Mouse (Mus musculus) lung, postnatal 36 days (tissue): ENCODE results near the gene Gm44805.
A peak's percentile ranks its signal among the peaks of the same experiment; 100 is the strongest.

Source experiments
- DNase-seq: peaks from one replicate; pipeline ENCODE4 v3.0.0; 2022; ENCODE audit warnings: mixed read lengths

Gene Gm44805

DNA sequence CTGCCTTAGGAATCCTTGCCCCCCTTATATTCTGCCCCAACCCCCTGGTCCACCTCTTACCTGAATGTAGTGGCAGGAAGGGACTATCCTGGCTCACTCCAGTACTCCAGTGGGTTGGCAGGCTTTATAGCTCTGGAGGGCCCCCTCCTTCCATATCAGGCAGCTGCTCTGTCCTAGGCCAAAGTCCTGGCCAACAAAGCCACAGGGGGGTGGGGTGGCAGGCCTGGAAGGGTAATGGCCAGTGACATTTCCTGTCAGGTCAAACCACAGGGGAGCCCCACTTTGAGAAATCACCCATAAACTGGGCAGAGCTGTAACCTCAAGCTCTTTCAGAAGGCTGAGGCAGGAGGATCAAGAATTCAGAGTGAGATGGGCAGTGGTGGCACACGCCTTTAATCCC lies 4.6 kb downstream of the Gm44805 start:
- DNase-seq, result no peak

DNA sequence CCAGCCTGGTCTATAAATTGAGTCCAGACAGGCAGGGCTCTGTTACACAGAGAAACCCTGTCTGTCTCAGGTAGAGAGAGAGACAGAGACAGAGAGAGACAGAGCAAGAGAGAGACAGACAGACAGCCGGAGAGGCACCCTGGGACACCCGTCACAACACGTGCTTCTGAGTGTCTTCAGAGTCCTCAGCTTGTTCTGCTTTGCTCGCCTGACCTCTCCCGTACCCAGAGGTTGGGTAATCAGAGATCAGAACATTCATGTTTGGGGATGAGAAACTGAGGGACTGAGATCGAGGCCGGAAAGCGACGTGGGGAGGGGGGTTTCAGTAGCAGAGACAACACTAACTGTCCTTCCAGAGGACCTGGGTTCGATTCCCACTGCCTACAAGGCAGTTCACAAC lies 5.4 kb downstream of the Gm44805 start:
- DNase-seq, result no peak

DNA sequence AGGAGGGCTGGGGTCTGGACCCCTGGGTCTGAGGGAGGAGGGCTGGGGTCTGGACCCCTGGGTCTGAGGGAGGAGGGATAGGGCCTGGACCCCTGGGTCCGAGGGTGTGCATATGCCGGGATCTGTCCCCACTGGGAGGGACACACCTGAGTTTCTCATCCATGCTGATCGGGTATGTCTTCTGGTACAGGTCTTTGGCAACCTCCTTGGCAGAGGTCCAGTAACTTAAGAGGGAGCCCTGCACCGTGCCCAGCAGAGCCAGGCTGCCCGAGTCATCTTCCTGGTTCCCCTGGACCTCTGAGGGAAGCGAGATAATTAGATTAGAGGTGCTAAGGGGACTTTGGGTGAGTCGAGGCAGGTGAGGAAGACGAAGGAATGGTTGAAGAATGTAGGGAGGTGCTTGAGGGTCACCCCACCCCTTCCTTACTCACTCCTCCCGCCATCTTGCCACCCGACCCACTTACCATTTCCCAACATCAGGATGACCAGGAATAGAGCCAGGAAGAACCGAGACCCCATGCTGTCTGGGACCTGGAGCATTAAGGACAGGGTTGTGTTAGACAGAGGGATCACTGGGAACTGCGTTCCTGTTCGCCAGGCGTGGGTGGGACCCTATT lies 8.0 kb downstream of the Gm44805 start:
- DNase-seq, result no peak

DNA sequence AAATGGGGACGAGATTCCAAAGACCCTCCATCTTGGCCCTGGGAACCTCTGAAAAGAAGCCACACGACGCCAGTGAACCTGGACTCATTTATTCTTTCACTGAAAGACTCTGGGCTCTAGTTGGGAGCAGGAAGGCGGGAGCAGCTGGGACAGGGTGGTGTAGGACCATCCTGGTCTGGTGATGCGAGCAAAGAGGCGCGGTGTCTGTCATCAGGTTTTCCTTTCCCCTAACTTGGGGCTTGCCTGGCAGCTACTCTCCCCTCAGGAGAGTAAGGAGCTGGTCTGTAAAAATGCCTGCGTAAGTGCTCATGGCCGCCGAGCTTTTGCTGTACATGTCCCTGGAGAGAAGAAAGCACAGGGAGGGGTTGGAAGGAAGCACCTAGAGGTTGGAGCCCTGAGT lies 9.7 kb downstream of the Gm44805 start:
- no peak for DNase-seq

DNA sequence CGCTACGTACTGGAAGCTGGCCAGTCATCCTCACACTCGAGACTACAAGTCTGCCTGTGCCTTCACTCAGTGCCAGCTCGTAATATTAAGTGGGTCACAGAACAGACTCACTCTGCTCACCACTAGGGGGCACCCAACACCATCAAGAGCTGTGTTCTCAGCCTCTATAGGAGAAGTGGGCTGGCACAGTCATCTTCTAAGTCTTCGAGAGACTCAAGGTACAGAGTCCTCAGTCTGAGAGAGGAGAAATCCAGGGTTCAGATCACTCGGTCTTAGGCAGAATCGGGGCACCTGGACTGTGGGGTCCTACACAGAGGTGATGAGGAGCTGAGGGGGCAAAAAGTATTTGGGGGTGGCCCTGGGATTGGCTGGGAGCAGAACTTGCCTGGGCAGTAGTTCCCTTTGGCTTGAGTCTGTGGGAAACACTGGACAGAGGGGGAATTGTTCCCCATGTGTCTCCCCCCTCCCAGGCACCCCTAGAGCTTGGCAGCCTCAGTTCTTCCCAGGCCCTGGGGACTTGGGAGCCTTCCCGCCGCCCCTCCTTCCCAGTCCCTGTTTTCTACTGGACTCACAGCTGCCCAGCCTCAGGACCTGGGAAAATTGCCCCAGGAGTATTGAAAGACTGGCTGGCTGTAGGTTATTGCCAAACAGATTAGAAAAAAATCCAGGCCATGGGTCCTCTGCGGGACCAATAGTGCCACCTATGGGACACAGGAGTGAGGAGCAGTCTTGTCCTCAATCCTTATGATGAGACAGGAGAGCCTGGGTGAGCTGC lies 12.1 kb downstream of the Gm44805 start:
- peak; percentile 98 for DNase-seq

DNA sequence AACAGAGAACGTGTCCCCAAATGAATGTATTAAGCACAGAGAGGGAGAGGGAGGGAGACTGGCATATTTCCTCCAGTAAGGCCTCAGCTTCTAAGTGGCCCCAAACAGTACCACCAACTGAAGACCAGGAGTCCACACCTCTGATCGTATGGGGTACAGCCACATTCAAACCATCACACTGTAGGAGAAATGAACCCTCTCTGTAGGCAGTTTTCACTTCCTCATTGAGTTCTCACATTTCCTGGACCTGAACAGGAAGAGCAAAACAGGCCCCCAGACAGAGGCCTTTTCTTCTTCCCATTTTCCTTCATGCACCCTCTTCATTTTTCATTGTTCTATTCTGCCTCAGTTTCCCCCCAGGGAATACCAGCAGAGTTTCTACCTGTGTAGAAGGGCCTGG lies 13.8 kb downstream of the Gm44805 start:
- DNase-seq, result no peak

DNA sequence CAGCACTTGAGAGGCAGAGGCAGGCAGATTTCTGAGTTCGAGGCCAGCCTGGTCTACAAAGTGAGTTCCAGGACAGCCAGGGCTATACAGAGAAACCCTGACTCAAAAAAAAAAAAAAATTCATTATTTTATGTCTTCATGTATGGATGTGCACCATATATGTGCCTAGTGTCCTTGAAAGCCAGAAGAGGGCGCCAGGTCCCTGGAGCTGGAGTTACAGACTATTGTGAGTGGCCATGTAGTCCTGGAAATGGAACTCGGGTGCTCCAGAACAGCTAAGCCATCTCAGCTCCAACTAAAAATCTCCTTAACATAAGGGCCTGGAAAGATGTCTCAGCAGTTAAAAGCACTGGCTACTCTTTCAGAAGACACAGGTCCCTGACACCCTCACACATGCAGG lies 14.5 kb downstream of the Gm44805 start:
- DNase-seq, result no peak

DNA sequence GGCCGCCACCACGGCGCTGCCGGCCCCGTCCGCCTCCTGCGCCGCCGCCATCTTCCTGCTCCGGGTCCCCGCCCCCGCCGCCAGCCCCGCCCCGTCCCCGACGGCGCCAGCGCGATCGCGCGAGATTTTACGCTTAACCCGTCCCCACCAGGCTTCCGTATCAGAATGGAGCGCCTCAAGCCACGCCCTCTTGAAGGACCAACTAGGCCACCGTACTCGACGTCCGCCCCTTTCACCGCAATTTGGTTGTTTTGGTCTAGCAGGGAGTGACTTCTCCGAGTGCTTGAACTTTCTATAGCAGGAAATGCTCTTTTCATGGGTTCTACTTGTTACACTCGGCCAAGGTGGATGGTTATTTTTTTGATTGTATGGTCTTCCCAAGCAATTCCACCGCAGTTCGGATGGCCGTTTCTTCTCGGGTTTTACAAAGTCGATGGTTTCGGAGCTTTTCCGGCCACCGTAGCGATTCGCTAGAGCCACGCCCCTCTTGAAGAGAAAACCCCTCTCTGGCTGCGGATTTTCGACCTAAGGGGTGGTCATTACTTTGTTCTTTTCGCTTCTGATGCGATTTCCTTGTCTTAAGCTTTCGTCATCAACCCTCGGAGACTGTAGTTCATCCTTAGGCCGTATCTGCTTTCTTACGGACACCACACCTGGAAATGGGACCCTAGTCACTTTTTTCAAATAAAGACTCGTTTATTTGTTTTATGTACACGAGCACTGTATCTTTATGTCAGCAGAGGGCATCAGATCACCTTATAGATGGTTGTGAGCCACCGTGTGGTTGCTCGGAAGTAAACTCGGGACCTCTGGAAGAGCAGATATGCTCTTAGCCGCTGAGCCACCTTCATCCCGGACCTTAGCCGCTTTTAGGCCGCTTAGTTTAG lies 16.0 kb downstream of the Gm44805 start, which contains the start of gene Clptm1:
TSS of gene Clptm1 (minus strand) at position 79 of the 887 bp plus-strand sequence.
- DNase-seq, result peak; percentile 98

DNA sequence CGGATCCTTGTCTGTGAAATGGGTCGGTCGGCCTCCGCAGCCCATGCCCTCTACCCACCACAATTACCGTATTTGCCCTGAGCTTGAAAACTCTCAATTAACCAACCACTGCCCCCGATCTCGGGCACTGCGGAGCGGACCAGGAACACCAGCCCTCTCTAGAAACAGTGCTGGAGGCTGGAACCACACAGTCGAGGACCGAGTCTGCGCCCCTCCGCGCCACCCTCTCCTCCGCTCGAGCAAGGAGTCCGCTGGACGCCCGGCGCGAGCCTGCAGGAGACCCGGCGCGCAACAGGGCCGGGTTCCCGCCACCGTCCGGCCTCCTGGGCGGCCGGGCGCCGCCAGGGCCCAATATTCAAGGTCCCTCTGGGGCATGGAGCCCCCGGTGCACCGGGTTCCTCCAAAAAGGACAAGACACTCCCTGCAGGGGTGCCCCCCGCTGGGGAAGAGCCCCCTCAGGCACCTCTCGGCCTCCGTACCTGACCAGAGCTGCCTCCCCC lies 16.7 kb downstream of the Gm44805 start:
- no peak for DNase-seq

DNA sequence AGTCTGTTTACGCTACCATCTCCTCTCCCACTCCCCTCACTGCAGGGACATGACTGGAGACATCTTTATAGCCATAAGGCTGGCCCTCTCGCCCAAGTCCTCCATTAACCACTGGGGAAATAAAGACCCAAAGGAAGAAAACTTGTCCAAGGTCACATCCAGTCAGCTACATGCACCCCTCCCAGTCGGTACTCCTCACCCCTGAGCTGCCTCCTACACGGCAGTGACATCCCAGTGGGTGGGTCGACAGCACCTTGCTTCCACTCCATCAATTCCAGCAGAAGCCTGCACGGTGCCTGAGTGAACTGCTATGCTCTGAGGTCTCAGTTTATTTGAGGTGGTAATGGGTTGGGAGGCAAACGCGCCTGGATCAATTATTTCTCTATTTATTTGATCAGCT lies 17.3 kb downstream of the Gm44805 start:
- DNase-seq, result no peak

DNA sequence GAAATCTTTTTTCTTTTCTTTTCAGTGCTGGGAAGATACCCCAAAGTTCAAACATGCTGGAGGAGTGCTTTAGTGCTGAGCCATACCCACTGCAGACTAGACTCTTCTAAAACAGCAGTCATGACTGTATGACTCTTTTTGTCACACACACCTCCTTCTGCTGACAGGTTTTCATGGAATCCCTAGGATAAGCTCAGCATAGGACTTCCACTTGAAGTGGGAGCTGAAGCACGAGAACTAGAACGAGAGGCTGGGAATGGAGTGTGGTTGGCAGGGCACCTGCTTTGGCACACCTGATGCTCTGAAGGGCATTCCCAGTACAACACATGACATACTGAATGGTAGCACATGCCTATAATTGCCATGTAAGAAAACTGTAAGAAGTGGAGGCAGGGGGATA lies 28.6 kb downstream of the Gm44805 start:
- DNase-seq, result no peak

DNA sequence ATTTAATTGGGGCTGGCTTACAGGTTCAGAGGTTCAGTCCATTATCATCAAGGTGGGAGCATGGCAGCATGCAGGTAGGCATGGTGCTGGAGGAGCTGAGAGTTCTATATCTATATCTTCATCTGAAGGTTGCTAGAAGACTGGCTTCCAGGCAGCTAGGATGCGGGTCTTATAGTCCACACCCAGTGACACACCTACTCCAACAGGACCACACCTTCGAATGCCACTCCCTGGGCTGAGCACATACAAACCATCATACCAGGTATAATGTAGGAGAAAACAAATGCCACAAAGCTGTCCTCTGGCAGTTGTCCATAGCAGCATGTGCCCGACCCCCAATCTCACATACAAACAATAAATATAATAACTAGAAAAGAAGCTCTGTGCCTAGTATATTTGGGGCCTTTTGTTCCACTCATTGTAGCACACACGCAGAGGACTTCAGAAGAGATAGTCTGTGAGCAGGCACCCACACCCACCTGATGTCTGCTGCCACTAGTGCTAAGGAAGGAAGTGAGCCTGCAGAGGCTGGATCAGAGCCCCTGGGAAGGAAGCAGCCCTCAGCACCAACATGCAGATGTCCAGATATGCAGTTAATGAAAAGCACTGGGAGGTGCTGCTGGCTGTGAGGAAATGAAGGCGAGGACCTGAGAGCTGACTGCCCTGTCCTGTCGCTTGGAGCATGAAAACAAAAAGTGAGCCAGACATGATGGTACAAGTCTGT lies 30.0 kb downstream of the Gm44805 start:
- DNase-seq, result peak; percentile 47

DNA sequence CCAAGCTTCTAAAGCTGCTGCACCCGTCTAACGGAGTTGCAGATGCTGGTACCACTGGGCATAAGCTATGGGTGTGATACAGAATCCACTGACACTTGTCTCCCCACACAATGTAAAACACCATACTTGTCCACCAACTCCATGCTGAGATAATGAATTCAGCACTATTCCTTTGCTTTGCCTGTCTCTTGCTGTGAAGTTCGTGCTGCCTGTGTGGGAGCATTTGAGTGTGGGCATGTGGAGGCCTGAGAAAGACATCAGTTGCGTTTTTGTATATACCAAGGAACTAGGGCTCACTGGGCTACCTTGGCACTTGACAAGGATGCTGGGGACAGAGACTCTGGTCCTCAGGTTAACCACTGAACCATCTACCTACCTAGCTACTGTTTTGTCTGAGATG lies 40.0 kb downstream of the Gm44805 start:
- DNase-seq, result no peak

DNA sequence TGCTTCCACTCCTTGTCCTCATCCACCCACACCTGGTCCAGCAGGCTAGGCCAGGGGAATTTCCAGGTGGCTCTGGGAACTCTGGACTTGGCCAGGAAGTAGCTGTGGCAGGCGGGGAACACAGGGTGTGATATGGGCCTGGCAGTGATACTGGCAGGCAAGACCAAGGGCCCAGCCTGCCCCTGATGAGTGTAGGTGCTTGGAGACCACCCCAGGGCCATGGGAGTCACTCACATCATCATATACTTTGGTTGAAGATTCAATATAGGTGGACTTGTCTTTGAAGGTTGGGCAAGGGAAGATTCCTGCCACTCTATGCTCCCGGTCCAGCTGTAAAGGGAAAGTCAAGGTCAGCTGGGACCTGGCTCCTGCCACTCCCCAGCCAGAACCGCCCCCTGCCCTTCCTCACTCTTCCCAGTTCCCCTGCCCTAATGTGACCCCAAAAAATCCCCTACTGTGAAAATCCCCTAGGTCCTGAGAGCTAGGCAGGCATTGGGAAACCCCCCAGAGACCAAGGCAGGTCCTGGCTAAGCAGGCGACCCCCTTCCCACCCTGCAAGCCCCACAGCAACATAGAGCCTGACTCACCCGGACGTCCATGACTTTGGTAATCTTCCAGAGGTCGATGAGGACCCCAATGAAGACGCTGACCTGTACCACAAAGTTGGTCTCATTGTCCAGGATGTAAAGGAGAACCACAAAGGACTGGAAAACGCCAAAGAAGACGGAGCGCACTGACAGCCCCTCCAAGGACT lies 46.0 kb downstream of the Gm44805 start:
- DNase-seq, result no peak

DNA sequence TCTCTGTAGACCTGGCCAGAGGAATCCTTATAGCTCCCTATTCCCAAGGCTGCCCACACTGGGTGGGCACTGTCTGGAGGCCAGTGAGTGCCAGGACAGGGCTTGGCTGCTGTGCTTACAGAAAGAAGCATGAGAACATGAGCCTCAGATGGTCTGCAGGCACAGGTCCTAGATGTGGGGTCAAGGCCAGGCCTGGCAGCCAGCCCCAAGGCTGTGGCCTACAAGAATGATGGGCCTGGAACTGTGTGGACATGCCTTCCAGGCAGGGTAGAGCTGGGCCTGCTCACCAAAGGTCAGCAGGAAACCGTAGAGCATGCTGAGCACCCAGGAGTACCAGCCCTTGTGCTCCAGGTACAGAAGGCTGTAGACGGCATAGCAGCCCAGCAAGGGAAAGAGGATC lies 46.6 kb downstream of the Gm44805 start:
- DNase-seq, result no peak

DNA sequence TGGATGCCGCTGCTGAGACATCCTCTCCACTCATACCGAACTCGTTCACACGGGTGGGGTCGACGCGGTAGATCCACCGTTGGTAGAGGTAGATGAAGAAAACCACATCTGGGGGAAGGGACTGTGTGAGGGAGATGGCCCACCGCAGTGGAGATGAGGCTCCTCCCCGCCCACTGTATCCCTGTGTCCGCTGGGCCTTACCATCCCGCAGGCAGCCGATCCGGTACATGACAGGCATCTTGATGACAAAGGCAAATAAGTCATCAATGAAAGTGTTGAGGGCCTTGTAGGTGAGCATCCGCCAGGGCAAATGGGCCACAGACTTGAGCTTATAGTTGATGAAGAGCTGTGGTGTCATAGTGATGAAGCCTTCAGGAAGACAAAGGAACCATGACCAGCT lies 47.4 kb downstream of the Gm44805 start:
- no peak for DNase-seq

DNA sequence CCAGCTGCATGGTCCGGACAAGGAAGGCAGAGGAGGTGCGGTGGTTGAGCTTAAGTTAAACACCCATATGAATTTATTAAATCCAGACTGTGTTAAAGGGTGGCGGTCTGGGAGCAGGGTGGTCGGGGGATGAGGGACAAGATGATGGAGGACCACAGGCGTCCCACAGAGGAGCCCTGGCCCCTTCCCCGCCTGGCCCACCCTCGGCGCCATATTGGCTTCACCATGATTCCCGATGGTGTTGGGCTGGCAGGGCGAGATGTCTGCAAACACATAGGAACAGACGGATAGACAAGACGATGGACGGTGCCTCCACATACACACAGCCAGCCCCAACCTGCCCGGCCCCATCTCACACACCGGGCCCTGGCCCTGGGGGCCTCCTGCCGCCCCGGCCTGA lies 48.0 kb downstream of the Gm44805 start:
- no peak for DNase-seq

DNA sequence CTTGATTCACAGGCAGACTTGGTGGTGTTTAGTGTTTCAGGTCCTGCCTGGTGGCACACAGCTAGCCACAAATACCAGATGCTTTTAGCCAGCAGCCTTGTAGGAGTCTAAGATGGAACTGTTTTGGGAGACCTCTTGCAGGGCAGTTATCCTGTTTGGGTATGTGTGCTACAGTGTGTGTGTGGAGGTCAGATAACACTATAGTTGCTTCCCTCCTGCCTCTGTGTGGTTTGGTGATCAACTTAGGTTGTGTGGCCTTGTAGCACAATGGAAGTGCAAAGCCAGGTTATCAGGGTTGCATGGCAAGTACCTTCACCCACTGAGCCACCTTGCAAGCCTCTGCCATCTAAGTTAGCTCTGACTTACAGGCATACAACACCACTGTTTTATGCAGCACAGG lies 48.5 kb downstream of the Gm44805 start:
- DNase-seq, result no peak

DNA sequence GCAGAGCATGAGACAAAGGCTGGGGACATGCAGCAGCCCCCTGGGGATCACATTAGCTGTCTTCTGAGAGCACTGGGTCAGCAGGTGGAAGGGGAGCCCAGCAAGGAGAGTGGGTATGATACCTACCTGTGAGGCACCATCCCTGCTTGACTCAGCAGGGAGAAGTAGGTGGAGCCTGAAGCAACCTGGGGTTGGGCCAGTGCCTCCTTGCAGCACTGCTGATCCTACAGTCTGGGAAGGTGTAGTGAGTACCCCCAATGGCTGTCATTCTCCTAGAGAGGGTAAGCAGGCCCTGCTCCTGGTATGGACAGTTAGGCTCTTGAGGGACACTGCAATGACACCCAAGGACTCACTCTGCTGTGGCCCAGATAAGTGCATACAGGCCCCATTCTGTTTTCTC lies 48.9 kb downstream of the Gm44805 start:
- no peak for DNase-seq

DNA sequence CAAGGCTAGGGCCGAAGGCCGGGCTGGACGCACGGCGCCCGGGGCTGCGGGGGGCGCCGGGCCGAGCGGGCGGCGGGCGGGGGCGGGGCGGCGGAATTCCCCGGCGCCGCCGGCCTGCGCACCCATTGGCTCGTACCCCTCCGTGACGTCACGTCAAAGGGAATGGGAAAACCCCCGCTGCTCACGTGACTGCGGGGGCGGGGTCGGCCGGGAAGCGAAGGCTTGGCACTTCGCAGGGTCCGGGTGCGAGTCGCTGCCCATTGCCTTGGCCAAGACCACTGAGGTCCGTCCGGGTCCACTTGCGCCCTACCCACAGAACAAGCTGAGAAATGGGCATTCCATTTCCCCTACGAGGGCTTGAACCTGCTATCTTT lies 51.9 kb downstream of the Gm44805 start, which contains the start of gene Relb:
TSS of gene Relb (minus strand) at position 78 of the 374 bp plus-strand sequence.
- DNase-seq, result peak; percentile 95

DNA sequence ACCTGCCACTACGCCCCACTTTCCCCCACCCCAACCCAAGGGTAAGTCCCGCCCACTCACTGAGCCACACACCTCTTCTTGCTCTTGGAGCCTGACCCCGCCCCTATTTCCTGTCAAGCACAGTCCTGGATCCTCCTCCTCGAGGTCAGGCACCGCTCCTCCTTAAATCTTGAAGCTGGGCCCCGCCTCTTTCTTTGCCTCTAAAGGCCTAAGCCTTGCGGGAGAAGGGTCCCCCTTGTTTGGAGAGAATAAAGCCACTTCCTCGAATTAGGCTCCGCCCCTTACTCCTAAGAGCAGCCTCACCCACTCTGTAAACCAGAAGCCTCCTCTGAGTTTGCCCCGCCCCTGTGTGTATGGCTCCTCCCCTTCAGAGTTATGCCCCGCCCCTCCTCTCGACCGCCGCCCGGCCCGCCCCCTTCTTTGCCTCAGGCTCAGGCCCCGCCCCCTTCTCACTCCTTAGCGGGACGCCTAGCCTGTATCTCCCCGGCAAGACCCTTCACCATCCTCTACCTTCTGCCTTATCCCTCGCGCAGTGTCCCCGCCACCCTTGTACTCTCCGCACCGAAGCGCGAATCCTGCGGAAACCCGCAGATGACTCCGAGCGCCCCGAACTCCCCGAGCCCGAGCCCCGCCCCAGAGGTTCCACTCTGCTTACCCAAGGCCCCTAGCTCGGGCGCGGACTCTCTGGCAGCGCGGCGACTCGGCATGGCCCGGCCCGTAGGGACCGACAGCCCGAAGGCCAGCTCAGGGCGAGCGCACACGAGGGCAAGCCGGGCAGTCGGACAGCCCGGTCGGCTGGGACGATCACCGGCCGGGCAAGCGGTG lies 52.5 kb downstream of the Gm44805 start:
- peak; percentile 99 for DNase-seq
